Mouse (Mus musculus) heart, embryonic 12.5 days (tissue): Measurements from ENCODE around the gene Crhr1. TPM values are rescaled to one million over a fixed set of nuclear protein-coding genes. Genes with fewer than 3 reads are reported as not detected.

Experiments used
- ATAC-seq: fragments of 200-750 bp; cut with Nextera tagmentation; 2 replicates; pipeline ENCODE4 v1.8.0; 2017; ENCODE audit warnings: moderate TSS enrichment, moderate library complexity; ENCODE audit not compliant: insufficient number of reproducible peaks, low FRiP score
- H3K27ac ChIP-seq: fragments of 300-500 bp; sonication (generic); 2 replicates; pipeline ENCODE4 v1.5.1; 2016; ENCODE audit warnings: mild to moderate bottlenecking, moderate library complexity; ENCODE audit not compliant: poor library complexity, severe bottlenecking
- H3K27me3 ChIP-seq: fragments of 300-500 bp; sonication (generic); replicated peaks from 2 replicates; pipeline ENCODE4 v1.6.1; 2016; ENCODE audit warnings: mild to moderate bottlenecking, moderate library complexity
- H3K36me3 ChIP-seq: fragments of 300-500 bp; sonication (generic); 2 replicates; pipeline ENCODE4 v1.6.1; 2016; ENCODE audit warnings: mild to moderate bottlenecking, moderate library complexity
- H3K4me1 ChIP-seq: fragments of 300-500 bp; sonication (generic); replicated peaks from 2 replicates; pipeline ENCODE4 v1.6.1; 2016; ENCODE audit warnings: mild to moderate bottlenecking
- H3K4me2 ChIP-seq: fragments of 300-500 bp; sonication (generic); 2 replicates; pipeline ENCODE4 v1.6.1; 2016; ENCODE audit warnings: mild to moderate bottlenecking, moderate library complexity
- H3K4me3 ChIP-seq: fragments of 300-500 bp; sonication (generic); 2 replicates; pipeline ENCODE4 v1.5.1; 2016; ENCODE audit warnings: mild to moderate bottlenecking
- H3K9ac ChIP-seq: fragments of 300-500 bp; sonication (generic); 2 replicates; pipeline ENCODE4 v1.6.1; 2016; ENCODE audit warnings: mild to moderate bottlenecking, moderate library complexity
- H3K9me3 ChIP-seq: fragments of 300-500 bp; sonication (generic); replicated peaks from 2 replicates; pipeline ENCODE4 v1.6.1; 2016; ENCODE audit warnings: mild to moderate bottlenecking, moderate library complexity
- WGBS: fragments of 180-500 bp; shearing (Covaris S2); methylation state at CpG from one replicate; pipeline ENCODE4 v1.1.7; 2016; 5-methylcytosine and 5-hydroxymethylcytosine counted together
- polyA plus RNA-seq: library from polyadenylated mRNA; unstranded; fragments of >200 nt; fragmentation: Nextera tagmentation; extraction: Ambion mirVana; gene quantifications from 2 replicates; pipeline ENCODE4 v1.2.1, GENCODE M21; 2016

Crhr1 gene
- polyA plus RNA-seq, 1 experiment from 2014 or later: not detected

DNA sequence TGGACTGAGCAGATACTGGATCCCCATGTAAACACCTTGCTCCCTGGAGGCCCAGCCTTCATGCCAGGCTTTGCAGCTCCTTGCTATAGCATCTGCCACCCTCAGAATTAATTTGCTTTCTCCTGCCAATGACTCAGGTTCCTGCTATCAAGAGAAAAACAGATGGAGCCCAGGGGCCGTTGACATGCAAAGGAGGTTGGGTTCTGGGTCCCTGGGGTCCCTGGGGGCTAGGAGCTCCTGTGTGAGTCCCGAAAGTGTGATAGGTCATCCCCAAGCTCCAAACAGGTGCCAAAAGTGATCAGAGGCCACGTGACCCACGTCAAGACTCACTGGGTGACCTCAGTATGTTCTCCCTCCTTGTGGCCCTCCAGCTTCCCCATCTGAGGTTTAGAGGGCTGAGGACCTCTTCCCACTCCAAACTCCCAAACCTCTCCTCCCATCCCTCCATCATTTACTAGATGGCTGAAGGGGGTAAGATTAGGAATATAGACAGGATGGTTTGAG, 27.2 kb downstream of the Crhr1 start:
- H3K4me1 ChIP-seq: peaks cover 8% of the 10 kb centered on the region
- no peaks in the 10 kb centered on the region for H3K9me3 ChIP-seq
- no peak overlapping the region for H3K4me2 ChIP-seq
- no peak overlapping the region for H3K4me3 ChIP-seq
- WGBS: 73% methylated on average over 4 of the region's 4 CpGs
- no peak overlapping the region for H3K9ac ChIP-seq
- no peak overlapping the region for H3K27ac ChIP-seq
- no peak for ATAC-seq
- peaks cover 61% of the 10 kb centered on the region for H3K27me3 ChIP-seq
- H3K36me3 ChIP-seq: no peaks in the 10 kb centered on the region

DNA sequence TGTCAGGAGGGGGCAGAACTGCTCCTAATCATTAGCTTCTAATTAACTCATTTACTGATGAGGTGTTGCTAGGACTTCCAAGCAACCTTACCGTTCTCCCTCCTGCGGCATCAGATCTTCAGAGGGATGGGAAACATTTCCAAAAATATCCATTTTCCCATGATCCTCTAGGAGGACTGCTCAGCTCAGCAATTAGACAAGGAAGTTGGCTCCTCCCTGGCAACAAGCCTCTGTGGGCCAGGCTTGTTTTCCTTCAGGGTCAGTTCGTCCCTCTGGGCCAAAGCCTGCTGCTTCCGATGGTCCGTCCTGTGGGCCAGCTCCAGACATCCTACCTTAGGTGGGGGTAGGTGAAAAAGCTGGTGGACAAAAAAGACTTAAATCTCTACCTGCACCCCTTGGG, 28.5 kb downstream of the Crhr1 start:
- Histone ChIP-seq H3K4me2 (no peak overlapping the region), H3K27me3 (peaks cover 64% of the 10 kb centered on the region), H3K4me3 (no peak overlapping the region), H3K4me1 (peaks cover 8% of the 10 kb centered on the region), H3K9me3 (no peaks in the 10 kb centered on the region), H3K9ac (no peak overlapping the region), H3K36me3 (no peaks in the 10 kb centered on the region), H3K27ac (no peak overlapping the region)
- 59% methylated on average over 5 of the region's 5 CpGs for WGBS
- ATAC-seq: no peak

DNA sequence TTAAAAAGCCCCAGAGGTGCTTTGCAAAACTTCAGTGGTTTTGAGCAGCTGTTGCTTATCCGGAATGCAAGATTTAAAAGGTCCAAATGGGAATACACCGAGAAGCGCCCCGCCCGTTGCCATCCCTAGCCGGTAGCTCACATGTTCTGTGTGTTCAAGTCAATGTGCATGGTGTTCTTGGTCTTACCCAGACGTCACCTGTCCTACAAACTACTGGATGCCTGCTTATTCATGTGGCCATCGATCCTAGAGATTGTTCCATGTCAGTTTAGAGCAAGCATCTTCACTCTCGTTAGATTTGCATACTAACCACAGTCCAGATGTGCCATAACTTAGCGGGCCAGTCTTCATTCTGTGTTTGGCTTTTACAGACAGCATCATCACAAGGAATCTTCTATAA, 31.6 kb downstream of the Crhr1 start:
- 89% methylated on average over 10 of the region's 10 CpGs for WGBS
- H3K4me3 ChIP-seq: no peak overlapping the region
- H3K9me3 ChIP-seq: no peaks in the 10 kb centered on the region

DNA sequence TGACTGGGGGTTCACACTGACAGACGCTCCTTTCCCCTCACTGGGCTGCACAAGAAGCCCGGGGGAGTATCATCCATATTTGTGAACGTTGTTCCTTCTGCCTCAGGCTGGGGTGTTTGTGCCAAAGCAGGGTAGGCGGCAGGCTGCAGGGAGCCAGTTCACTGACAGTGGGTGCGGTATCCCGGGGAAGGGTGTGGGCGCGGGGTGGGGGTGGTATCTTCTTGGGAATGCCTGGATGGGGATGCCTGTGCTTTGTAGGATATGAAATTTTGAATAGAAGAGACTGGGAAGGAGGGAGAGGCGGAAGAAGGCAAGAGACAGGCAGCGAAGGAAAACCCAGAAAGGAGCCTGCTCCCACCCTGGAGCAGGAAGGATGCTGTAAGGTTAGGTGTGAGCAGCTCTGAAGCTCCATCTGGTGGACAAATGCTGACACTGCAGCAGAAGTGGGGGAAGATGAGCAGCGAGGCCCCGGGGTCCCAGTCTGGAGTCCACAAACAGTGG, 38.7 kb downstream of the Crhr1 start:
- H3K4me3 ChIP-seq: no peak overlapping the region
- H3K36me3 ChIP-seq: no peaks in the 10 kb centered on the region
- H3K27ac ChIP-seq: no peak overlapping the region
- H3K9ac ChIP-seq: no peak overlapping the region
- peaks cover 64% of the 10 kb centered on the region for H3K27me3 ChIP-seq
- no peak for ATAC-seq
- no peaks in the 10 kb centered on the region for H3K9me3 ChIP-seq
- H3K4me2 ChIP-seq: no peak overlapping the region
- 41% methylated on average over 12 of the region's 12 CpGs for whole genome bisulfite sequencing
- H3K4me1 ChIP-seq: no peaks in the 10 kb centered on the region

More for the DNA sequence above, 31.6 kb downstream of the Crhr1 start:
- Histone ChIP-seq H3K27me3 (peaks cover 47% of the 10 kb centered on the region), H3K4me2 (no peak overlapping the region), H3K36me3 (no peaks in the 10 kb centered on the region), H3K4me1 (no peaks in the 10 kb centered on the region), H3K9ac (no peak overlapping the region), H3K27ac (no peak overlapping the region)
- no peak for ATAC-seq

DNA sequence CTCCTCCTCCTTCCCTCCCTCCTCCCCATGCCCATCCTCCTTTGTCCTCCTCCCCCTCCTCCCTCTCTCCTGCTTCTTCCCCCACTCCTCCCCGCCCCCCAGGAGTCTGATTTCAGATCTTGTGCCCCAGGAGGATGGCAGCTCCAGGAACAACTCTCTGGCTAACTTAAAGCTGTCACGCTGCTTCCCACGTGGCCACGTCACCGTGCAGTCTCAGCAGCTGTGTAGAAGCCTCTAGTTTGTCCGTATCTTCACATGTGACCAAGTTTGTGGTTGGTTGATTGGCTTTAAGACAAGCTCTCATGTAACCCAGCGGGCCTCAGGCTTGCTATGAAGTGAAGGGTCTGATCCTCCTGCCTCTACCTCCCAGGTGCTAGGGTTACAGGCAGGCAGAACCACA, 46.2 kb downstream of the Crhr1 start:
- Histone ChIP-seq H3K36me3 (no peaks in the 10 kb centered on the region), H3K27ac (no peak overlapping the region), H3K9me3 (no peaks in the 10 kb centered on the region), H3K4me2 (no peak overlapping the region), H3K4me1 (no peaks in the 10 kb centered on the region), H3K9ac (no peak overlapping the region), H3K27me3 (peaks cover 53% of the 10 kb centered on the region), H3K4me3 (no peak overlapping the region)
- ATAC-seq: no peak
- WGBS: 32% methylated on average over 7 of the region's 7 CpGs

DNA sequence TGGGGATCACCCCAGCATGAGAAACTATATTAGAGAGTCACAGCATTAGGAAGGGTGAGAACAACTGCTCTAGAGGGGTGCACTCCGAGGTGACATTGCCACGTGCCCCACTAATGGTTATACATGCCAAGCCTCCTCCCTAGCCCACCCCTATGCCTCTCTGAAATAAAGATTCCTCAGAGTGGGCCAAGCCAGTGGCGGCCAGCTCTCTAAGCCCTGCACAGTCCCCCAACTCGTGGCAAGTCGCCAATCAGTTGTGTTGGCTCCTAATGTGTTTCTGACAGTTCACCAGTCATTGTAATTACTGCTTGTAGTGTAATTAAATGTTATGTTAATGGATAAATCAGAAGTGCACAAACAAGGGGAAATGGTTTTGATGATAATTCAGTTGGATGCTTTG, 47.1 kb downstream of the Crhr1 start:
- Histone ChIP-seq H3K4me1 (no peaks in the 10 kb centered on the region), H3K4me2 (no peak overlapping the region), H3K27me3 (peaks cover 49% of the 10 kb centered on the region), H3K27ac (no peak overlapping the region), H3K4me3 (no peak overlapping the region), H3K9ac (no peak overlapping the region), H3K36me3 (no peaks in the 10 kb centered on the region), H3K9me3 (no peaks in the 10 kb centered on the region)
- WGBS: 56% methylated on average over 5 of the region's 5 CpGs
- ATAC-seq: no peak

DNA sequence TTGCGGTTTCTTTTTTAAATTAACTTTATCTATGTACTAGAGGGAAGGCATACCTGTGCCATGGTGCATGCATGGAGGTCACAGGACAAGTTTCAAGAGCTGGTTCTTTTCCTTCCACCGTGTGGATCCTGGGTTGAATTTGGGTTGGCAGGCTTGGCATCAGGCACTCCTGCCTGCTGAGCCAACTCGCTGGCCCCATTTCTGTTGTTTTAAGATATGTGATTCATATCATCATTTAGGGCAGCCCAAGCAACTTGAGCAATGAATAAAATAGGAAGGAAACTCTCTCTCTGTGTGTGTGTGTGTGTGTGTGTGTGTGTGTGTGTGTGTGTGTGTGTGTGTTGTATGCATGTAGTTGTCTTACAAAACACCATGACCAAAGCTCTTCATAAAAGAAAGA, 49.5 kb downstream of the Crhr1 start:
- Histone ChIP-seq H3K27me3 (peaks cover 34% of the 10 kb centered on the region), H3K9ac (no peak overlapping the region), H3K36me3 (no peaks in the 10 kb centered on the region), H3K4me1 (no peaks in the 10 kb centered on the region), H3K27ac (no peak overlapping the region), H3K9me3 (no peaks in the 10 kb centered on the region), H3K4me2 (no peak overlapping the region), H3K4me3 (no peak overlapping the region)
- WGBS: 69% methylated on average over 3 of the region's 3 CpGs
- no peak for ATAC-seq

DNA sequence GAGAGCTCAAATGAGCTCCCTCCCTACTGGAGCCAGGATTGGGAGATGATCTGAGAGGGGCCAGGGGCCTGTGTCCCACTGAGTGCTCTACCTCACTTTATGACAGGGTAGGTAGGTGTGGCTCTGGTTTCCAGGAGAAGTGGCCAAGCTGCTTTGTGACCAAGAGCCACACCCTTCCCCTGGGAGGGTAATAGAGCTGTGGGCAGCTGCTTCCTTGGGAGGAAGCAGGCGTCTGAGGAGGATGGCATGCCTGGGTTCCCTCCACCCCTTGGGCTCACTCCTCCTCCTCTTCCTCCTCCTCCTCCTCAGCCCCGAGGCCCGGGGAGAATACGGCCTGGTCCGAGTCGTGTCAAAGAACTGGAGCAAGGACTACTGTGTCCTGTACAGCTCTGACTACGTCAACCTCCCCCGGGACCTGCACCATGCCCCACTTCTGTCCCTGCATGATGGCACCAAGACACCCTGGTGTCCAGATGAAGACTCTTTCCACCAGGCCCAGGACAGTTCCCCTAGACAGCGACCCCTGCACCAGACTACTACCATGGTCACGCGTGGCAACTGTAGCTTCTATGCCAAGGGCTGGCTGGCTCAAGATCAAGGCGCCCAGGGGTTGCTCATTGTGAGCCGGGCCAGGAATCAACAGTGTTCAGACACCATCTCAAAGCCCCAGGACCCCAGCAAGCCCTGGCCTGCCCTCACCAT, 53.6 kb downstream of the Crhr1 start, which contains the start of gene Sppl2c:
TSS of gene Sppl2c (plus strand) at position 193 of the 702 bp plus-strand sequence.
- H3K4me1 ChIP-seq: no peaks in the 10 kb centered on the region
- no peak within 1 kb of the TSS for H3K4me3 ChIP-seq
- H3K27ac ChIP-seq: no peak within 1 kb of the TSS
- no peaks in the 10 kb centered on the region for H3K9me3 ChIP-seq
- no peak for ATAC-seq
- H3K9ac ChIP-seq: no peak within 1 kb of the TSS
- WGBS: 79% methylated on average over 13 of the region's 13 CpGs
- H3K27me3 ChIP-seq: peaks cover 23% of the 10 kb centered on the region
- H3K4me2 ChIP-seq: no peak within 1 kb of the TSS
- no peaks in the 10 kb centered on the region for H3K36me3 ChIP-seq

DNA sequence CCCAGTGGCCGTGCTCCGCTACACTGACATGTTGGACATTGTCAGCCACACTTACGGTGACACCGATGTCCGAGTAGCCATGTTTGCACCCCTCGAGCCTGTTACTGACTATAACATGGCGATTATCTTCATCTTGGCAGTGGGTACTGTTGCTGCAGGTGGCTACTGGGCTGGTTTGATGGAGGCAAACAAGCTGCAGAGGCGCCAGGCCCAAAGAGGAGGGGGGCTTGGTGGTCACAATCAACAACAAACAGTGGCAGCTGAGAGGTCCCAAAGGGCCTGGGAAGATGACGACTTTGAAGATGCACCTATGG, 54.1 kb downstream of the Crhr1 start:
- peaks cover 25% of the 10 kb centered on the region for H3K27me3 ChIP-seq
- H3K9ac ChIP-seq: no peak overlapping the region
- no peak for ATAC-seq
- H3K4me3 ChIP-seq: no peak overlapping the region
- no peak overlapping the region for H3K27ac ChIP-seq
- no peaks in the 10 kb centered on the region for H3K4me1 ChIP-seq
- 86% methylated on average over 9 of the region's 9 CpGs for WGBS
- no peak overlapping the region for H3K4me2 ChIP-seq
- no peaks in the 10 kb centered on the region for H3K36me3 ChIP-seq
- H3K9me3 ChIP-seq: no peaks in the 10 kb centered on the region

DNA sequence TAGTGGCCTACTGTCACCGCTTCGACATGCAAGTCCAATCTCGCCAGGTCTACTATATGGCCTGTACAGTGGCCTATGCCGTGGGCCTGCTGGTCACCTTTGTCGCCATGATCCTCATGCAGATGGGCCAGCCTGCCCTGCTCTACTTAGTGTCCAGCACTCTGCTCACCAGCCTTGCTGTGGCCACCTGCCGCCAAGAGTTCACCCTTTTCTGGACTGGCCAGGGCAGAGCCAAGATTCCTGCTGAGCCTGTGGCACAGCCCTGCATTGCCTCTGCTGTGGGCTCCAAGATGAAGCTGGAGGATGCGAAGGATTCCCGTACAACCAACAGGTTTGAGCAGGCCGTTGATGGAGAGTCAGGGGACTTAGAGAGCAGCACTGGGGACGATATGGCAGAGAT, 55.1 kb downstream of the Crhr1 start:
- Histone ChIP-seq H3K9ac (no peak overlapping the region), H3K9me3 (no peaks in the 10 kb centered on the region), H3K36me3 (no peaks in the 10 kb centered on the region), H3K4me3 (no peak overlapping the region), H3K4me2 (no peak overlapping the region), H3K4me1 (no peaks in the 10 kb centered on the region), H3K27ac (no peak overlapping the region), H3K27me3 (peaks cover 25% of the 10 kb centered on the region)
- WGBS: 86% methylated on average over 10 of the region's 10 CpGs
- no peak for ATAC-seq

DNA sequence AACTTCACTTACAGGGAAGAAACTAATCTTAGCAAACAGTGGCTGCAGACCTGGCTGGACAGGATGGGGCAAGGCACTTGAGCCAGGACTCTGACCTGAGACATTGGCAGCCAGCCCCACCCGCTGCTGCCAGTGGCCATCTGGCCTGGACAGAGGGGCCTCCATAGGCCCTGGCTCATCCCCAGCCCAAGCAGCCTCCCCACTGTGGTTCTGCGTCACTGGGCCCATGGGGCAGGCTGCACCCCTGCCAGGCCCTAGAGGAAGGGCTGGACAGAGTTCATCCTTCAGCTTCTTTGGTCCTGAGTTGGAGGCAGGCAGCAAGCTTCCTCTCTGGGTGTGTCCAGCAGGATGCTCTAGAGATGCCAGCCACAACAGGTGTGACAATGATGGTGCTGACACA, 57.4 kb downstream of the Crhr1 start:
- no peak for ATAC-seq
- Histone ChIP-seq H3K27me3 (peaks cover 12% of the 10 kb centered on the region), H3K4me1 (no peaks in the 10 kb centered on the region), H3K4me3 (no peak overlapping the region), H3K4me2 (no peak overlapping the region), H3K36me3 (no peaks in the 10 kb centered on the region), H3K9me3 (no peaks in the 10 kb centered on the region), H3K27ac (no peak overlapping the region), H3K9ac (no peak overlapping the region)
- WGBS: 58% methylated on average over 2 of the region's 2 CpGs

DNA sequence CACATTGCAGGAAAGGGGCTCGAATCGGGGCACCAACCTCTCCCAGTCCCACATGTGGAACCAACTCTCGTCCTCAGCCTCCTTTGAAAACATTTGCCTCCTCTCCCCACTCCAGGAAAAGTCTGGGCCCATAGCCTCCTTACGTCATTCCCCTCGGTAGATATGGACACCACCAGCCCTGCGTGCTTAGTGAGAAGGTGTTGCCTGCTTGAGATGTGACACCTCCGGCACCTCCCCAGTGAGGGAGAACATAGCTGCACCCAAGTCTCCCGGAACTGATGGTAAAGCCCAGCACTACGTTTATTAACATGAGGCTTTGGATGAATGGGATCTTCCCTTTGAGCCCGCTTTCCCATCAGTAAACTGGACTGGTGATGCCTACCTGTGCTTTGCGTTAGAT, 62.7 kb downstream of the Crhr1 start:
- no peak overlapping the region for H3K9ac ChIP-seq
- no peak for ATAC-seq
- no peak overlapping the region for H3K4me3 ChIP-seq
- H3K4me1 ChIP-seq: no peaks in the 10 kb centered on the region
- peaks cover 25% of the 10 kb centered on the region for H3K27me3 ChIP-seq
- 67% methylated on average over 11 of the region's 11 CpGs for WGBS
- no peaks in the 10 kb centered on the region for H3K9me3 ChIP-seq
- H3K36me3 ChIP-seq: no peaks in the 10 kb centered on the region
- no peak overlapping the region for H3K4me2 ChIP-seq
- H3K27ac ChIP-seq: no peak overlapping the region
